Mouse (Mus musculus): Measurements from ENCODE around the gene Drc7. TPM values are rescaled to one million over a fixed set of nuclear protein-coding genes. Genes with fewer than 3 reads are reported as not detected.

Drc7 gene
- total RNA-seq, 2 experiments from 2014 or later = not detected

GRCm38 (mm10) chr8:95058661-95059060 lies 3.8 kb downstream of the Drc7 start:
- no peak for DNase-seq (ENCODE audit: low spot score in 2 of 2)

DNA sequence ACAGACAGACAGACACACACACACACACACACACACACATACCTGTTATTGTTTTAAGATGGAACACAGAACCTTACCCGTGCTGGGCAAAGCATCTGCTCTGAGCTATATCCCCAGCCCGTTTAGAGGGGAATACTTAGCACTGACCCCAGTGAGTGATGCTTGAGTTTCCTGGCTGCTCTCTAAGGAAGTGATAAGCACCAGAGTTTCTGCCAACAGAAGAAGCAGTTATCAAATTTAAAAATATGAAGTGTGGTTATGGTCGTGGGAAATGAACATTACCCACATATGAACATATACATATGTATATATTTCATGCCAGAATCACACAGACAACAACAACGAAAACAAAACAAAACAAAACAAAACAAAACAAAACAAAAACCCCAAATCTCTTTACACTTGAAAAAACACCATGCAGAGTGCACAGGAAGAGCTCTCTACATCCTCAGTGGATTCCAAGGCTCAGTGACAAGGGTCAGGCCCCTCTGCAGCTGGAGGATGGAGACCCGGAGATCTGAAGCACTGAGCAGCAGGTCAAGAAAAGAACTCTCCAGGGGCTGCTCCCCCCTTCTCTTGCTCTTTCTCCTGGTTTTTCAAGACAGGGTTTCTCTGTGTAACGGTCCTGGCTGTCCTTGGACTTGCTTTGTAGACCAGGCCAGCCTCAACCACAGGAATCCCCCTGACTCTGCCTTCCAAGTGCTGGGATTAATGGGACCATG lies 5.1 kb downstream of the Drc7 start:
- no peak for DNase-seq (ENCODE audit: low spot score in 2 of 2)

DNA sequence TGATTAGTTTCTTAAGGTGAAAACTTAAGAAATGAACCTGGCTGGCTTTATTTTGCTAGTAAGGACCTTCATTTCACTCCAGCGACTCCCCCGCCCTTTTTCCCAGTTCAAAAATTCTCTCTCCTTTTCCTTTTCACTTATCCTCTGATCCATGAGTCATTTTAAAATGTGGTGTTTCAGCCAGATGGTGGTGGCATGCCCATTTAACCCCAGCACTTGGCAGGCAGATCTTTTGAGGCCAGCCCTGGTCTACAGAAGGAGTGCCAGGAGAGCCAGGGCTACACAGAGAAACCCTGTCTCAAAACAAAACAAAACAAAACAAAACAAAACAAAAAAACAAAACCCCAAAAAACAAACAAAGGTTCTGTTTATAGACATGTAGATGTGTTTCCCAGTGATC lies 9.6 kb downstream of the Drc7 start:
- DNase-seq (ENCODE audit: low spot score in 2 of 2) = no peak

DNA sequence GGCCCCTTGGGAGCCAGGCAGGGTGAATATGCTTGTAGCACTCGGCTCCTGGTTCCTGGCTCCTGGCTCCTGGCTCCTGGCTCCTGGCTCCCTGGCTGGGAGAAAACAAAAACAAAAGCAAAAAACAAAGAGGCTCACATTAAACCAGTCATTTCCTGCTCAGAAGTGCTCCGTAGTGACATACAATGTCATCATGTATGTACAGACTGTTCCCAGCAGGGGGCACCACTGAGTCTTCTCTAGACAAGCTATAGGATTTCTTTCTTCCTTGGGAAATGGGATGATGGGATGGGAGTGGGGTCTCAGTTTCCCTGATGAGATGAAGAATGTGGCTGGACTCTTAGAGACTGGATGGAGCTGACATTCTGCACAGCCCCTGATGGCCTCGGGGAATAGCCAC lies 12.7 kb downstream of the Drc7 start:
- DNase-seq (ENCODE audit: low spot score in 2 of 2) = peak in 1 of 2 experiments; percentile 47

DNA sequence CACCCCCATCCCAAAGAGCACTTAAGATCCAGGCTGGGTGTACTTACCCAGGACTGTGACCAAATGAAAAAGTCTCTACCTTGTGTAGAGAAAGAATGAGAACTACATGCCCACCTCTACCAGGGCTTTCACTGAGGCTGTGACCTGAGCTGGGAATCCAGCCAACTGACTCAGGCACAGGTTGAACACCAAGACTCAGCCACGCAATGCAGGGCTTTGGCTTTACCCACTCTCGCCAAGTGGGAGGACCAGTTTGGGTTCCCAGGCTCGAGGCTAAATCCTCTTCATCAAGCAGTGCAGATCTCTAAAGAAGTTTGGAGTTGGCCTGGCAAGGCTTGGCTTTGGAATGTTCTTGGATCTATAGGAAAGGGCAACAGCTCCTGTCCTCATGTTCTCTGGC lies 20.6 kb downstream of the Drc7 start:
- no peak for DNase-seq (ENCODE audit: low spot score in 2 of 2)

GRCm38 (mm10) chr8:95076151-95076550 lies 21.2 kb downstream of the Drc7 start:
- no peak for DNase-seq (ENCODE audit: low spot score in 2 of 2)

GRCm38 (mm10) chr8:95078055-95078454 lies 23.2 kb downstream of the Drc7 start:
- no peak for DNase-seq (ENCODE audit: low spot score in 2 of 2)

DNA sequence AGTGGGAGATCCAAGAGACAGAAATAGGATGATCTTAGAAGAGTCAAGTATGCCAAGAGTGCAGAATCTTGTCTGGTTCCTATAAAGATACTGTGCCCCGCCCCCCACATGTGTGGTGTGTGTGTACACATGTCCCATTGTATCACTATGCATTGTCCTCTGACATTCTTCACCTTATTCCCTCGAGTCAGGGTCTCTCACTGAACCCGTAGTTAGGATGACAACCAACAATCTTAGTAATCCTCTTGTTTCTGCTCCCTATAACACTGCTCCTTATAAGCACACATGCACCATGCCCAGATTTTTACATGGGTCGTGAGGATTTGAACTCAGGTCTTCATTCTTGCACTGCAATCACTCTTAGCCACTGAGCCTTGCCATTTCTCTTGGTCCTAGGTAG lies 24.4 kb downstream of the Drc7 start:
- DNase-seq (ENCODE audit: low spot score in 2 of 2) = no peak

DNA sequence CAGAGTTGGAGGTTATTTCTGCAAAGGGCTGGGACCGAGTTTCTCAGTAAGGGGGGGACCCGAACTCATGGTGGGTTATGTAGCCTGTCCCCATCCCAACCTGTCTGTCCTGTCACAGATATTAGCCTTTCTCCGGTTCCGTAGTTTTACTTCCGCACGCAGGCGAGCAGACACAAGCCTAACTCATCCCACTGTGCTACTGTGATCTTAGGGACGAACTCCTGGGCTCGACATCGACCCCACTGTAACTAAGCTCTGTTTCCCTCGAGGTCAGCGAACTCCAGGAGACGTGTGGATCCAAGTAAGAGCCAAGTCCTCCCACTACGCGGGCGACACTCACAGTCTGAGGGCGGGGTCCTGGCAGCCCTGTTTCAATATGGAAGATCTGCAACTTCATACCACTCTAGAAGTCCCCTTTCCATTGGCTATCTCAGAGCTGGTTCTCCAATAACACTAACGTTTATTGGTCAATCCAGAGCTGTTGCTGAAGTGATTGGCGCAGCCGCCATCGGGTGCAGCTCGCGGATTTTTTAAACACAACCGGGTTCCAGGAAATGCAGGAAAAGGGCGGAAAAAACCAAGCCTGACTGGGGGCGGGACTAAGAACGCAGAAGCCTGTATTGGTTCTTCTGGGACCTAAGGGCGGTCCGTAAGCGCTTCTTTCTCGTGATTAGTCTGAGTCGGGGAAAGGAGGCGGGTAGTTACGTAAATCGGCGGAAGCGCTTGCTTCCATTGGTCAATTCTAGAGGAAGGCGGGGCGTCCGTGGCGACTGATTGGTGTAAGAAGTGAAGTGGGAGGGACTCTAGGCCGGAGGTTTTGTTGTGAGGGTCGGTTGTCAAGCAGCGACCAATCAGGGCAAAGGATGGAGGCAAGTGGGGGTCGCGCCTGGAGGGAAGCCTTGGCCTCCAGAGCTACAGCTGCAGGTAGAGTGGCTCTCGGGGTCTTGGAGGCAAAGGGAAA lies 25.8 kb downstream of the Drc7 start, which contains the start of gene Katnb1:
Katnb1 (plus strand) TSS at position 806 of the 961 bp plus-strand sequence.
- DNase-seq (ENCODE audit: low spot score in 2 of 2) = peak; percentile 88 to 96

- no peak for DNase-seq (ENCODE audit: low spot score in 2 of 2)
Measured at GRCm38 (mm10) chr8:95081650-95082049, 26.7 kb downstream of the Drc7 start.

- DNase-seq (ENCODE audit: low spot score in 2 of 2) = no peak
Measured at GRCm38 (mm10) chr8:95084261-95084660, 29.4 kb downstream of the Drc7 start.

- DNase-seq (ENCODE audit: low spot score in 2 of 2) = no peak
Measured at GRCm38 (mm10) chr8:95084744-95085431, 30.0 kb downstream of the Drc7 start.

- DNase-seq (ENCODE audit: low spot score in 2 of 2) = no peak
Measured at GRCm38 (mm10) chr8:95085432-95086141, 30.7 kb downstream of the Drc7 start.

DNA sequence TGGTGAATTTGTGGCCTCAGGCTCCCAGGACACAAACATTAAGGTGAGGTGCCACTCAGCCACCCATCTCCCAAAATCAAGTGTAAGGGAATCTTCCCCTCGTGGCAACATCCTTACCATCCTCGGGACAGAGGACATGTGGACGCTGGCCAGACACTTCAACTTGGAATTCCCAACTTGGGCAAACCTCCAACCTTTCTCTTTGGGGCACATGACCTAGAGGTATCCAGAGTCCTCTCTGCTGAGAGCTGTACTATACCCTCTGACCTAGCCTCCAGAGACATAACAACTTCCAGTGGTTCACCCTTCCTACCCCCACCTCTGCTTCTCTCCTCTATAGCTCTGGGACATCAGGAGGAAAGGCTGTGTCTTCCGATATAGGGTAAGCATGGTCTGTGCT lies 38.7 kb downstream of the Drc7 start:
- DNase-seq (ENCODE audit: low spot score in 2 of 2) = no peak

GRCm38 (mm10) chr8:95099009-95099408 lies 44.1 kb downstream of the Drc7 start:
- peak; percentile 60 to 66 for DNase-seq (ENCODE audit: low spot score in 2 of 2)

GRCm38 (mm10) chr8:95101972-95102371 lies 47.1 kb downstream of the Drc7 start:
- no peak for DNase-seq (ENCODE audit: low spot score in 2 of 2)

- DNase-seq (ENCODE audit: low spot score in 2 of 2) = no peak
Measured at GRCm38 (mm10) chr8:95107306-95107705, 52.4 kb downstream of the Drc7 start.

- no peak for DNase-seq (ENCODE audit: low spot score in 2 of 2)
Measured at GRCm38 (mm10) chr8:95112594-95112993, 57.7 kb downstream of the Drc7 start.

DNA sequence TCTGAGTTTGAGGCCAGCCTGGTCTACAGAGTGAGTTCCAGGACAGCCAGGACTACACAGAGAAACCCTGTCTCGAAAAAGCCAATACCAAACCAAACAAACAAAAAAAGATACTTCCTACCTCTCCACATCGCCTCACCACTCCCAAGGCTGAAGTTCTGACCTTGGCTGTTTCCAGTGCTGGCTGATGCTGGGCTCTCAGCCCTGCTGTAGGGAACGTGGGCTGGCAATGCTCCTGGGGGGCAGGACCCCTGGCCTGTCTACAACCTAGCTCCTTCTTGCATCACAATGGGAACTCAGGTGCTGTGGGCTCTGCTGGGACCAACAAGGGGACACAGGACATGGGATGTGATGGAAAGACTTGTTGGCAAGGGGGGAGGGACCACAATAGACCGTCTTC lies 58.2 kb downstream of the Drc7 start:
- no peak for DNase-seq (ENCODE audit: low spot score in 2 of 2)

DNA sequence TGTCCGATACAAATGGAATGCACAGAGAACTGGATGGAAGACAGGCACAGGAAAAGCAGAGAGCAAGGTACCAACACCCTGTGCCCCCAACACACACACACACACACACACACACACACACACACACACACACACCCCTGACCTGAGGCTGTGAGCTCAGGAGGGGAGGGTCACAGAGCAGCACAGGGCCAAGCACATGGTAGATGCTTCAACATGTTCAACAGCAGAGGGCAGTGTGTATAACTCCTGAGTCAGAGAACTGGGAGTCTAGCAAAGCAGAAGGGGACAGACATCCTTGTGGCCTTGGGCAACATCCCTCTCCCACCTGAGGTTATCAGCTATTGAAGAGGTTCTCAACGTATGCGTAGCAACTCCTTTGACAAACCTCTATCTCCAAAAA lies 58.8 kb downstream of the Drc7 start:
- no peak for DNase-seq (ENCODE audit: low spot score in 2 of 2)

- no peak for DNase-seq (ENCODE audit: low spot score in 2 of 2)
Measured at GRCm38 (mm10) chr8:95123455-95123854, 68.6 kb downstream of the Drc7 start.
